Mouse (Mus musculus) ES-E14 (cell line): ENCODE measurements around the gene Zbtb3. TPM values are rescaled to one million over a fixed set of nuclear protein-coding genes. Genes with fewer than 3 reads are reported as not detected.

ENCODE experiments used
- DNase-seq: peaks from one replicate; pipeline ENCODE4 v3.0.0-alpha.2; 2013; ENCODE audit warnings: low read depth, low spot score
- H3K27ac ChIP-seq: 2 replicates; pipeline ENCODE4 v1.5.1; 2012; ENCODE audit warnings: low read depth, mild to moderate bottlenecking, low read length, moderate library complexity, mixed read lengths; ENCODE audit not compliant: poor library complexity, insufficient read depth, severe bottlenecking
- H3K36me3 ChIP-seq: 2 replicates; pipeline ENCODE4 v1.6.1; 2012; ENCODE audit warnings: mild to moderate bottlenecking, low read length, moderate library complexity, mixed read lengths; ENCODE audit not compliant: control insufficient read depth, poor library complexity, insufficient read depth, severe bottlenecking
- H3K4me1 ChIP-seq, 2 experiments: fragments of 150-350 bp in 1 of 2; sonication (generic) in 1 of 2; 2 replicates each; pipeline ENCODE4 v1.6.1; 2012; ENCODE audit warnings: low read length in 2 of 2, mild to moderate bottlenecking in 1 of 2, mixed read lengths in 1 of 2; ENCODE audit not compliant: control insufficient read depth in 2 of 2, insufficient read depth in 2 of 2, poor library complexity in 1 of 2
- H3K4me3 ChIP-seq, 2 experiments: fragments of 150-350 bp in 1 of 2; sonication (generic) in 1 of 2; 2 replicates each; pipeline ENCODE4 v1.5.1; 2012; ENCODE audit warnings: low read length in 2 of 2, low read depth in 1 of 2, mild to moderate bottlenecking in 1 of 2, mixed read lengths in 1 of 2; ENCODE audit not compliant: insufficient read depth in 1 of 2, poor library complexity in 1 of 2, severe bottlenecking in 1 of 2
- H3K9ac ChIP-seq: 2 replicates; pipeline ENCODE4 v1.6.1; 2012; ENCODE audit warnings: low read depth, mild to moderate bottlenecking, low read length, mixed read lengths; ENCODE audit not compliant: poor library complexity, insufficient read depth, severe bottlenecking
- H3K9me3 ChIP-seq: fragments of 150-350 bp; sonication (generic); 2 replicates; pipeline ENCODE4 v1.6.1; 2012; ENCODE audit warnings: low read depth, mild to moderate bottlenecking, low read length; ENCODE audit not compliant: control insufficient read depth, insufficient read depth
- CHD2 ChIP-seq: IDR thresholded peaks from 2 replicates; pipeline ENCODE4 v1.6.1; 2014; ENCODE audit warnings: mild to moderate bottlenecking, low read depth, low read length, inconsistent platforms
- HCFC1 ChIP-seq: IDR thresholded peaks from 2 replicates; pipeline ENCODE4 v1.6.1; 2012; ENCODE audit warnings: low read length, inconsistent platforms, borderline replicate concordance; ENCODE audit not compliant: insufficient read depth
- MAFK ChIP-seq: IDR thresholded peaks from 2 replicates; pipeline ENCODE4 v1.6.1; 2014; ENCODE audit warnings: mild to moderate bottlenecking, low read depth, low read length, inconsistent platforms; ENCODE audit not compliant: insufficient read depth
- ZC3H11A ChIP-seq: IDR thresholded peaks from 2 replicates; pipeline ENCODE4 v1.6.1; 2012; ENCODE audit warnings: low read depth, mild to moderate bottlenecking, inconsistent platforms, low read length, borderline replicate concordance
- ZNF384 ChIP-seq: IDR thresholded peaks from 2 replicates; pipeline ENCODE4 v1.6.1; 2012; ENCODE audit warnings: low read depth, low read length, inconsistent platforms
- in situ Hi-C, 2 experiments: fragments of 600-800 bp; cut with MboI; formaldehyde crosslinking; loops; one replicate each; pipeline ENCODE4 v1.15.1; 2025; ENCODE audit warnings: low sequenced_read_pairs in 2 of 2, inconsistent platforms in 1 of 2; ENCODE audit not compliant: unreplicated experiment in 2 of 2
- total RNA-seq: library from RNA; depleted of rRNA; stranded (reverse); fragments of 300-350 nt; gene quantifications from 2 replicates; pipeline ENCODE4 v1.2.3, GENCODE M21; 2012

Gene Zbtb3
- total RNA-seq, 1 experiment, result 3.4 TPM

DNA sequence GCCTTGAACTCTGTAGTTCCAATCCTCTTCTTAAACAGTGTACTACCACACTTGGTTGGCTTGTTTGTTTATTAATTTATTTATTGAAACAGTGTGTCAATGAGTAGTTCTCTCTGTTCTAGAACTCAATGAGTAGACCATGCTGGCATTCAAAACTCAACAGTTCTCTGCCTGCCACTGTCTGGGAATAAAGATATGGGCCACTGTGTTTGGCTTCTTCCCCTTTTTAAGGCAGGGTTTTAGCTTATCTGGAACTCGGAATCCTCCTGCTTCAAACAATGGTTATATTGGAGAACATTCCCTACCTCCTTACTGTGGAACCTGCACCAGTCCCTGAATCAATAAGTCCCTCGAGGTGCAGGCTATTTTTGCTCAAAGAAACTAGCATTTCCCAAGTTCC is 43.5 kb upstream of the Zbtb3 start:
- peaks cover 16% of the 10 kb centered on the region for H3K36me3 ChIP-seq

DNA sequence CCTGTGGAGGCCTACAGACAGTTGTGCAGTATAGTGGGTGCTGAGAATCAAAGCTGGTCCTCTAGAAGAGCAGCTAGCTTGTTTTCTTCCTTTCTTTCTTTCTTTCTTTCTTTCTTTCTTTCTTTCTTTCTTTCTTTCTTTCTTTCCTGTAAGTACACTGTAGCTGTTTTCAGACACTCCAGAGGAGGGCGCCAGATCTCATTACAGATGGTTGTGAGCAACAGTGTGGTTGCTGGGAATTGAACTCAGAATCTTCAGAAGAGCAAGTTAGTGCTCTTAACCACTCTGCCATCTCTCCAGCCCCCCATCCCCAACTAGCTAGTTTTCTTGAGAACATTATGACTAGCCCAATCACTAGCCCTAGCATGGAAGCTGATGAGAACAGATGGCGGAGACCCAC is 41.6 kb upstream of the Zbtb3 start:
- Histone ChIP-seq H3K4me3 (no peak overlapping the region), H3K9me3 (no peaks in the 10 kb centered on the region), H3K4me1 (no peaks in the 10 kb centered on the region), H3K36me3 (peaks cover 23% of the 10 kb centered on the region), H3K9ac (no peak overlapping the region), H3K27ac (no peak overlapping the region)
- in situ Hi-C loops, result no loop called here
- DNase-seq, result no peak
- TF ChIP-seq ZC3H11A (no peak), HCFC1 (no peak), ZNF384 (no peak), CHD2 (no peak), MAFK (no peak)

More for the DNA sequence above, 43.5 kb upstream of the Zbtb3 start:
- H3K4me3 ChIP-seq, result no peak overlapping the region
- H3K9ac ChIP-seq, result no peak overlapping the region
- TF ChIP-seq ZC3H11A (no peak), ZNF384 (no peak), MAFK (no peak), CHD2 (no peak)
- in situ Hi-C loops, result no loop called here
- H3K9me3 ChIP-seq, result no peaks in the 10 kb centered on the region
- no peaks in the 10 kb centered on the region for H3K4me1 ChIP-seq
- H3K27ac ChIP-seq, result no peak overlapping the region
- no peak for DNase-seq

DNA sequence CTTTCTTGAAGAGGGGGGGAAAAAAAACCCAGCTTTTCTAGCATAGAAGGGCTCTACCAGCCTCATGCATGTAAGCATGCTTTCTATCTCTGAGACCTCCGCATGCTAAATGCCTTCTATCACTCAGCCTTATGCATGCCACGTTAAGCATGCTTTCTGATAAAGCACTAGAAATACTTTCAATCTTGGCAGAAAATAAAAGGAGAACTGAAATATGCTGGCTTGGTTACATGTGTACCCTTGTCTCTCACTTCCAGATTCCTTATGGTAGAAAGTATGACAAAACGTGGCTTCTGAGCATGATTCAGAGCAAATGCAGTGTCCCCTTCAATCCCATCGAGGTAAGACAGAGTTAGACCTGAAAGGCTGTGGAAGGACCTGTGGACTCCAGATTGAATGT is 39.1 kb upstream of the Zbtb3 start:
- Histone ChIP-seq H3K4me3 (no peak overlapping the region), H3K9me3 (no peaks in the 10 kb centered on the region), H3K36me3 (peaks cover 41% of the 10 kb centered on the region), H3K27ac (no peak overlapping the region), H3K9ac (no peak overlapping the region), H3K4me1 (no peaks in the 10 kb centered on the region)
- DNase-seq, result no peak
- in situ Hi-C loops, result no loop called here
- no peak for TF ChIP-seq CHD2
- TF ChIP-seq ZNF384, result no peak
- TF ChIP-seq ZC3H11A, result no peak
- TF ChIP-seq MAFK, result no peak
- TF ChIP-seq HCFC1, result no peak

DNA sequence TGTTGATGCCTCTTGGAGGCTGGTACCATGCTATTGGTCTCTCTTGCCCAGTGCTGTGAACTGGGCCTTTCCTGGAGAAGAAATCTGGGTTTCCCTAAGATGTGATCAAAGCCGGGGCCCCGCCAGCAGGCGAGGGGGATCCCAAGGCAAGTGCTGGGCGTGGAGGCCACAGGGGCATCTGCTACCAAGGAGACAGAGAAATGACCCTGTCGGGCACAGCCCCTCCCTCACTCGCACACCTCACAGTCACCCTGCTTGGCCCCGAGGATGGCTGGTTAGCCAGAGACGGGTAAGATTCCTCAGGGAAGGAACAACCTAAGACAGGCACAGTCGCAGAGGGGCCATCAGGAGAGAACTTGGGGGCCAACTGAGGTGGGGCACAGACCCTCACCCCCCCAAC is 36.8 kb upstream of the Zbtb3 start:
- no peak overlapping the region for H3K9ac ChIP-seq
- H3K4me1 ChIP-seq, result no peaks in the 10 kb centered on the region
- in situ Hi-C loops, result no loop called here
- no peak for DNase-seq
- TF ChIP-seq HCFC1 (no peak), MAFK (no peak)
- no peaks in the 10 kb centered on the region for H3K9me3 ChIP-seq
- H3K27ac ChIP-seq, result no peak overlapping the region
- H3K36me3 ChIP-seq, result peaks cover 46% of the 10 kb centered on the region
- no peak overlapping the region for H3K4me3 ChIP-seq

DNA sequence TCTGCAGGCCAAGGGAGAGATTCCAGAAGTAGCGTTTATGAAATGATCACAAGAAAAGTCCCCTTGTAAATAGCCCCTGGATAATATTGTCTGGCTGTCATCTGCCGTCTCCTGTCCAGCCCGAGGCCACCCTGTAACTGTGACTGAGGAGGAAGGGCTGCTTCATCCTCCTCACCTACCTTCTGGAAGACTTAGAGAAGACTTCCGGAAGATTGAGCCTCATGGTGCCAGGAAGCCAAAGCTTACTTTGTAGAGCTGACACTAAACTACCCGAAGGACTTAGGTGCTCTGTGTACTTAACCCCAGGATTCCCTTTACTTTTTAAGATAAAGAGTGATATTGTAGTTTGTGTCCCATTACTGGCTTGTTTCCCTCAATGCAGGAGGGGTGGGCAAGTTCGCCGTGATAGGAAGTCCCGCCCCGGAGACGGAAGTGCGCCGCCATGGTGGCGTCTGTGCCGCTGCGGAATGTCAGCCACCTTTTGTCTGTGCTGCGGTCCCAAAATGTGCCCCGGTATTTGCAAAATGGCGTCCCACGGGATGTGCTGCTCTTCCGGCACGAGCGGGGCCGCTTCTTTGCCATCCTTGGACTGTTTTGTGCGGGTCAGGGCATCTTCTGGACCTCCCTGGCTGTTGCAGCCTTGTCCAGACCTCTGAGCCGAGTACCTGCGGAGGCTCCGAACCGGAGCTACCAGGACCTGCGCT is 31.6 kb upstream of the Zbtb3 start, which contains the start of gene Tmem223:
Tmem223 (plus strand) TSS at position 430 of the 704 bp plus-strand sequence.
- no peaks in the 10 kb centered on the region for H3K9me3 ChIP-seq
- peak; percentile 68 for DNase-seq
- H3K27ac ChIP-seq, result peak within 1 kb of the TSS; percentile 59
- H3K36me3 ChIP-seq, result peaks cover 36% of the 10 kb centered on the region
- H3K4me1 ChIP-seq, result peaks cover 0 to 7% of the 10 kb centered on the region in 2 experiments; a peak in 3 of 4 replicates
- no peak for TF ChIP-seq ZC3H11A
- TF ChIP-seq HCFC1, result no peak
- TF ChIP-seq CHD2, result no peak; the same call in 1 of the 2 replicates
- no peak for TF ChIP-seq ZNF384
- TF ChIP-seq MAFK, result no peak
- peak within 1 kb of the TSS; percentile 88 for H3K9ac ChIP-seq
- in situ Hi-C loops, result no loop called here
- peak within 1 kb of the TSS; percentile 73 to 89 for H3K4me3 ChIP-seq
